Mouse (Mus musculus) thymus, adult 2 months (tissue): ENCODE measurements around the gene Shroom3. TPM values are rescaled to one million over a fixed set of nuclear protein-coding genes. Genes with fewer than 3 reads are reported as not detected.

Experiments used
- DNase-seq: peaks from one replicate; pipeline ENCODE4 v3.0.0; 2021
- H3K27ac ChIP-seq: fragments of 200-500 bp; 2 replicates; pipeline ENCODE4 v1.5.1; 2012; ENCODE audit warnings: low read length, control low read depth; ENCODE audit not compliant: control insufficient read depth, insufficient read depth
- H3K27me3 ChIP-seq: fragments of 200-500 bp; 2 replicates; pipeline ENCODE4 v1.6.1; 2012; ENCODE audit warnings: mild to moderate bottlenecking, low read length, moderate library complexity, mixed read lengths; ENCODE audit not compliant: control insufficient read depth, insufficient read depth
- H3K36me3 ChIP-seq: fragments of 200-500 bp; 2 replicates; pipeline ENCODE4 v1.6.1; 2012; ENCODE audit warnings: mild to moderate bottlenecking, low read length, moderate library complexity; ENCODE audit not compliant: control insufficient read depth, insufficient read depth
- H3K4me1 ChIP-seq: fragments of 200-500 bp; replicated peaks from 2 replicates; pipeline ENCODE4 v1.6.1; 2012; ENCODE audit warnings: low read length; ENCODE audit not compliant: control insufficient read depth, insufficient read depth
- H3K4me3 ChIP-seq: fragments of 200-500 bp; 2 replicates; pipeline ENCODE4 v1.5.1; 2012; ENCODE audit warnings: mild to moderate bottlenecking, low read length, control low read depth, moderate library complexity; ENCODE audit not compliant: control insufficient read depth, insufficient read depth
- CTCF ChIP-seq: fragments of 200-500 bp; IDR thresholded peaks from 2 replicates; pipeline ENCODE4 v1.5.1; 2012; ENCODE audit warnings: mild to moderate bottlenecking, control low read depth, low read length, moderate library complexity, borderline replicate concordance; ENCODE audit not compliant: control insufficient read depth, poor library complexity, insufficient read depth; ENCODE audit errors: extremely low read depth
- POLR2A ChIP-seq: fragments of 200-500 bp; IDR thresholded peaks from 2 replicates; pipeline ENCODE4 v1.6.1; 2012; ENCODE audit warnings: mild to moderate bottlenecking, low read length, control low read depth, moderate library complexity; ENCODE audit not compliant: control insufficient read depth, poor library complexity, insufficient read depth; ENCODE audit errors: extremely low read depth
- WGBS: fragments of 180-500 bp; shearing (Covaris S2); methylation state at CpG from one replicate; pipeline ENCODE4 v1.1.7; 2018; 5-methylcytosine and 5-hydroxymethylcytosine counted together
- polyA plus RNA-seq: library from polyadenylated mRNA; depleted of rRNA; stranded (reverse); fragments of >200 nt; gene quantifications from 2 replicates; pipeline ENCODE4 v1.2.3, GENCODE M21; 2012

The Shroom3 gene
- polyA plus RNA-seq, 1 experiment: 4.0 TPM

- WGBS: 73% methylated on average over 1 of the region's 1 CpGs
- TF ChIP-seq CTCF (no peak), POLR2A (no peak)
- no peak for DNase-seq
- H3K27me3 ChIP-seq: peaks cover 4% of the 10 kb centered on the region; the same call in 1 of the 2 replicates
- no peak overlapping the region for H3K4me3 ChIP-seq
- no peak overlapping the region for H3K27ac ChIP-seq
- peaks cover 8% of the 10 kb centered on the region for H3K4me1 ChIP-seq
- no peaks in the 10 kb centered on the region for H3K36me3 ChIP-seq
These were observed 210.5 kb downstream of the Shroom3 start for GRCm38 (mm10) chr5:92893711-92894110.

DNA sequence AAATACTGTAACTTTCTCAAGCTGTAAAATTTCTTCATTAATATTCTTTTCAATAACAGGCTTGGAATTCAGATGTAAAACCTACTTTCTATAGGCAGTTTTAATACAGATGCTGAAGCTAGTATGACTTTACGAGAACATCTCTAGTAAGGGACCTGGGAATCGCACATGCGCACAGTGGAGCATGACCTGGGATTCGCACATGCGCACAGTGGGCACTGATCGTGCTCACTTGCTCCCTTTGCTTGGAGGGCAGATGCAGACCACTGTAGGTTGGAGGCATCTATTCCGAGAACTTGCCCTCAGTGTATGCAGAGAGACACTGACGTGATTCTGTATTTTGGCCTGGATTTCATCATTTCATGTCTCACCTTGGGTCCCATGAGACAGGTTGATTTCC lies 212.6 kb downstream of the Shroom3 start:
- TF ChIP-seq CTCF: no peak
- no peak for TF ChIP-seq POLR2A
- peaks cover 4% of the 10 kb centered on the region; the same call in 1 of the 2 replicates for H3K27me3 ChIP-seq
- no peaks in the 10 kb centered on the region for H3K36me3 ChIP-seq
- H3K4me3 ChIP-seq: no peak overlapping the region
- 95% methylated on average over 8 of the region's 8 CpGs for WGBS
- H3K4me1 ChIP-seq: peaks cover 8% of the 10 kb centered on the region
- H3K27ac ChIP-seq: no peak overlapping the region
- DNase-seq: no peak

DNA sequence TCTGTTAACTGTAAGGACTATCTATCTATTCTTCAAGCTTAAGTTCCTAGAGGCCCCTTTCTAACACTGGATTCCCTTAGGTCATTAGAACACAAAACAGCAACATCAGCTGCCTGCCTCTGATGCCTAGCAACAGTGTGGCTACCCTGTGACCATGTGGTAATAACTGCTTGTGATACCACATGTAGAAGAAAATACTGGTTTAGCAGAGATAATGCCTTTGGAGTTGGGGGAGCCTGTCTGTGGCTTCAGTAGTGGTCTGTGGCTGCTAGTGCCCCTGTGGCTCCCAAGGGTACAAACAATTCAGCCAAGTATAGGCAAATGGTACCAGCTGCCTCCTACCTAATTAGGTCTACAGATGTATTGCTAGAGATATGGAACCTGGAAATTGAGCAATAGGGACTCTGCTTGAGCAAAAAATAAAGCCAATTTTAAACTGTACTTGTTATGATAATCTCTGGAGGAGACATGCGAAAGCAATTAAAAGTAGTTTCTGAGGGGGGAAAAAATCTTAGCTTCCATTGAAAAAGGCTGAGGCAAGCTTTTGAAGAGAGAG lies 213.6 kb downstream of the Shroom3 start:
- TF ChIP-seq CTCF (no peak), POLR2A (no peak)
- Histone ChIP-seq H3K27ac (no peak overlapping the region), H3K27me3 (peaks cover 4% of the 10 kb centered on the region; the same call in 1 of the 2 replicates), H3K4me1 (peaks cover 8% of the 10 kb centered on the region), H3K4me3 (no peak overlapping the region), H3K36me3 (no peaks in the 10 kb centered on the region)
- 87% methylated on average over 1 of the region's 1 CpGs for WGBS
- no peak for DNase-seq

GRCm38 (mm10) chr5:92897766-92898745 lies 214.8 kb downstream of the Shroom3 start:
- Histone ChIP-seq H3K27me3 (peaks cover 4% of the 10 kb centered on the region; the same call in 1 of the 2 replicates), H3K36me3 (no peaks in the 10 kb centered on the region), H3K4me3 (peak overlapping the region; percentile 24), H3K4me1 (peaks cover 8% of the 10 kb centered on the region), H3K27ac (no peak overlapping the region)
- no peak for TF ChIP-seq POLR2A
- TF ChIP-seq CTCF: no peak
- 3% methylated on average over 92 of the region's 96 CpGs for WGBS
- peak; percentile 40 for DNase-seq

DNA sequence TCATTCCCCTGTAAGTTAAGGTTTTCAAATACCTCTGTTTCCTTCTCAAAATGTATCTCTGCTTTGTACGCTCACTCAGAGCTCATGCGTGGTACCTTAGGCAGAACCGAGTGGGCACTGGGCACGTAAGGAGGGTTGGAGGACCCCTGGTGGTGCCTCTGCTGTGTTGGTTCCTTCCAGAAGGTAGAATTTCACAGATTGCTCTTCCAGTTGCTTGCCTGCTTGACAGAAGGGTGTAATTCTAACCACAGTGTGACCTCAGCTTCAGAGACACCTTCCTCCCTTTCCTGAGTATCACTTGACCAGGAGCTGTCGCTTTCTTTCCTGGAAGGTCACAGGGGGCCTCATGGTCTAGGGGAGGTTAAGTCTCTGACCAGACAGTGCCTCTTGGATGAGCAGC lies 217.2 kb downstream of the Shroom3 start:
- WGBS: 59% methylated on average over 5 of the region's 5 CpGs
- no peak overlapping the region for H3K27ac ChIP-seq
- H3K36me3 ChIP-seq: no peaks in the 10 kb centered on the region
- H3K4me1 ChIP-seq: peaks cover 8% of the 10 kb centered on the region
- peaks cover 4% of the 10 kb centered on the region; the same call in 1 of the 2 replicates for H3K27me3 ChIP-seq
- no peak overlapping the region for H3K4me3 ChIP-seq
- DNase-seq: no peak
- no peak for TF ChIP-seq CTCF
- TF ChIP-seq POLR2A: no peak

DNA sequence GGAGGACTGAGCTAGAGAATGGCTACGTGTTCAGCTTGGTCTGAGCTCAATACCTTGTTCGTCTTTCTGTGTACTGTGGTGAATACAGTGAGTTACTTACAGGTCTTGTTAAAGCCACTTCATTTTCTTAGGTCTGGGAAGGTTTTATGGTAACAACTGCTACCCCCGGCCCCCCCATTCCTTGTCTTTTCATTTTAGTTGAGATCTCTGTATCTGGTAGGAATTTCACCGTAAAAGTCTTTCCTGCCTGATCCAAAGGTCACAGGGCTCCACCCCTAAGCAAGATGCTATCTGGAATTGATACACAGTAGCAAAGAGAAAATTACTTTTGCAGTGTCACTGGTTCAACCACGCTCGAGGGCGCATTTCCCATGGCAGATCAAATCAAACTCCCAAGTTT lies 218.6 kb downstream of the Shroom3 start:
- no peak for DNase-seq
- H3K36me3 ChIP-seq: no peaks in the 10 kb centered on the region
- H3K4me1 ChIP-seq: peaks cover 8% of the 10 kb centered on the region
- H3K27ac ChIP-seq: no peak overlapping the region
- peaks cover 4% of the 10 kb centered on the region; the same call in 1 of the 2 replicates for H3K27me3 ChIP-seq
- no peak overlapping the region for H3K4me3 ChIP-seq
- 53% methylated on average over 7 of the region's 7 CpGs for WGBS
- no peak for TF ChIP-seq CTCF
- no peak for TF ChIP-seq POLR2A
